Mouse (Mus musculus) liver, postnatal 0 days (tissue): ENCODE measurements around the gene Bcar3. TPM values are rescaled to one million over a fixed set of nuclear protein-coding genes. Genes with fewer than 3 reads are reported as not detected.

Source experiments
- ATAC-seq: fragments of 200-750 bp; cut with Nextera tagmentation; 2 replicates; pipeline ENCODE4 v1.8.0; 2017; ENCODE audit warnings: mild to moderate bottlenecking, moderate library complexity
- DNase-seq: peaks from one replicate; pipeline ENCODE4 v3.0.0-alpha.2; 2016
- H3K27ac ChIP-seq: fragments of 300-500 bp; sonication (generic); 2 replicates; pipeline ENCODE4 v1.5.1; 2014; ENCODE audit warnings: antibody characterized with exemption, moderate library complexity, mild to moderate bottlenecking, low read depth
- H3K27me3 ChIP-seq: fragments of 300-500 bp; sonication (generic); 2 replicates; pipeline ENCODE4 v1.6.1; 2014; ENCODE audit warnings: low read length, control low read depth, mixed read lengths; ENCODE audit not compliant: insufficient read depth
- H3K36me3 ChIP-seq: fragments of 300-500 bp; sonication (generic); replicated peaks from 2 replicates; pipeline ENCODE4 v1.6.1; 2014; ENCODE audit warnings: mild to moderate bottlenecking, control low read depth, low read length, moderate library complexity, mixed read lengths; ENCODE audit not compliant: insufficient read depth
- H3K4me1 ChIP-seq: fragments of 300-500 bp; sonication (generic); 2 replicates; pipeline ENCODE4 v1.6.1; 2014; ENCODE audit warnings: antibody characterized with exemption, mild to moderate bottlenecking, control low read depth; ENCODE audit not compliant: insufficient read depth
- H3K4me2 ChIP-seq: fragments of 300-500 bp; sonication (generic); 2 replicates; pipeline ENCODE4 v1.6.1; 2014; ENCODE audit warnings: low read depth, mild to moderate bottlenecking, low read length, moderate library complexity, mixed read lengths
- H3K4me3 ChIP-seq: fragments of 300-500 bp; sonication (generic); 2 replicates; pipeline ENCODE4 v1.5.1; 2014; ENCODE audit warnings: low read depth, low read length
- H3K9ac ChIP-seq: fragments of 300-500 bp; sonication (generic); replicated peaks from 2 replicates; pipeline ENCODE4 v1.6.1; 2014; ENCODE audit warnings: mild to moderate bottlenecking, moderate library complexity
- H3K9me3 ChIP-seq: fragments of 300-500 bp; sonication (generic); 2 replicates; pipeline ENCODE4 v1.6.1; 2016; ENCODE audit warnings: mild to moderate bottlenecking, control low read depth, low read length, mixed read lengths
- CTCF ChIP-seq: sonication (generic); IDR thresholded peaks from 2 replicates; pipeline ENCODE4 v1.5.1; 2016; ENCODE audit warnings: antibody characterized with exemption, low read depth
- EP300 ChIP-seq: IDR thresholded peaks from 2 replicates; pipeline ENCODE4 v1.6.1; 2016; ENCODE audit warnings: antibody characterized with exemption, low read depth, mild to moderate bottlenecking
- WGBS: fragments of 180-500 bp; shearing (Covaris S2); extraction: QIAGEN DNeasy Blood & Tissue Kit; methylation state at CpG from one replicate; pipeline ENCODE4 v1.1.7; 2014; ENCODE audit not compliant: insufficient replicate concordance; 5-methylcytosine and 5-hydroxymethylcytosine counted together
- polyA plus RNA-seq: library from polyadenylated mRNA; unstranded; fragments of >200 nt; fragmentation: Nextera tagmentation; extraction: Ambion mirVana; gene quantifications from 2 replicates; pipeline ENCODE4 v1.2.1, GENCODE M21; 2015

Bcar3 gene
- polyA plus RNA-seq, 1 experiment from 2014 or later, result 11.2 TPM

- Histone ChIP-seq H3K36me3 (no peaks in the 10 kb centered on the region), H3K4me2 (no peak overlapping the region), H3K27ac (no peak overlapping the region), H3K27me3 (no peaks in the 10 kb centered on the region), H3K9ac (no peak overlapping the region), H3K4me1 (no peaks in the 10 kb centered on the region), H3K4me3 (no peak overlapping the region), H3K9me3 (no peaks in the 10 kb centered on the region)
- WGBS, result 68% methylated on average over 12 of the region's 12 CpGs
- TF ChIP-seq EP300, result no peak
- TF ChIP-seq CTCF, result no peak
- ATAC-seq (peak; percentile 10; the same call in 1 of the 2 replicates), DNase-seq (no peak)
Measured at GRCm38 (mm10) chr3:122393836-122394374, 100.0 kb downstream of the Bcar3 start.

GRCm38 (mm10) chr3:122396957-122397356 lies 103.0 kb downstream of the Bcar3 start:
- Histone ChIP-seq H3K27ac (no peak overlapping the region), H3K4me1 (peaks cover 6% of the 10 kb centered on the region), H3K9me3 (no peaks in the 10 kb centered on the region), H3K4me2 (no peak overlapping the region), H3K36me3 (no peaks in the 10 kb centered on the region), H3K27me3 (no peaks in the 10 kb centered on the region), H3K4me3 (no peak overlapping the region), H3K9ac (no peak overlapping the region)
- TF ChIP-seq CTCF (no peak), EP300 (no peak)
- WGBS, result 98% methylated on average over 4 of the region's 4 CpGs
- DNase-seq (no peak), ATAC-seq (no peak)

GRCm38 (mm10) chr3:122397401-122397800 lies 103.5 kb downstream of the Bcar3 start:
- 56% methylated on average over 7 of the region's 7 CpGs for WGBS
- H3K4me3 ChIP-seq, result no peak overlapping the region
- no peaks in the 10 kb centered on the region for H3K9me3 ChIP-seq
- H3K36me3 ChIP-seq, result no peaks in the 10 kb centered on the region
- H3K4me2 ChIP-seq, result no peak overlapping the region
- H3K9ac ChIP-seq, result no peak overlapping the region
- H3K4me1 ChIP-seq, result peaks cover 9% of the 10 kb centered on the region
- no peak overlapping the region for H3K27ac ChIP-seq
- no peak for DNase-seq
- H3K27me3 ChIP-seq, result no peaks in the 10 kb centered on the region
- no peak for ATAC-seq
- no peak for TF ChIP-seq CTCF
- no peak for TF ChIP-seq EP300

DNA sequence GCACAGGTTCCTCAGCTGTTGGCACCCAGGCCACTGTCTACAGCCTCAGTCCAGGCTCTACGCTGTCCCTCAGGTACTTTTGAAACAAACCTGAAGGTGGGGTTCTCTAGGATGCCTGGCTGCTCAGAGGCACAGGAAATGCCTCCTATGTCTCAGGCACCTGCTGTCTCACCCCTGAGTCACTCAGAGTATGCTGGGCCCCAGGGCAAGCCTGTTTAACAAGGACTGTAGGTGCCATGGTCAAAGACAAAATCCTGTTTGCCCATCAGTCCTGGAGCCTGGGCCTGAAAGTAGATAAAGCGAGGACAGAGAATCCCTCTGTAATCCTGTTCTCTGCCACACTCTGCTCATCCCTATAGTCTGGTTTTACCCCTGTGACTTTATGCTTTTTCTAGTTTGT lies 107.1 kb downstream of the Bcar3 start:
- ATAC-seq, result no peak
- H3K27me3 ChIP-seq, result no peaks in the 10 kb centered on the region

GRCm38 (mm10) chr3:122402143-122402542 lies 108.2 kb downstream of the Bcar3 start:
- Histone ChIP-seq H3K9me3 (no peaks in the 10 kb centered on the region), H3K36me3 (no peaks in the 10 kb centered on the region), H3K4me3 (no peak overlapping the region), H3K27me3 (no peaks in the 10 kb centered on the region), H3K4me2 (0 out of 2 replicates have a peak overlapping the region, but pooled peaks have one; percentile 11), H3K4me1 (peaks cover 9% of the 10 kb centered on the region), H3K9ac (no peak overlapping the region), H3K27ac (no peak overlapping the region)
- ATAC-seq (no peak), DNase-seq (no peak)
- 49% methylated on average over 5 of the region's 5 CpGs for WGBS
- TF ChIP-seq CTCF (no peak), EP300 (no peak)

More for the DNA sequence above, 107.1 kb downstream of the Bcar3 start:
- DNase-seq, result no peak
- no peak overlapping the region for H3K4me3 ChIP-seq
- no peak overlapping the region for H3K4me2 ChIP-seq
- no peaks in the 10 kb centered on the region for H3K36me3 ChIP-seq
- no peaks in the 10 kb centered on the region for H3K9me3 ChIP-seq
- no peak overlapping the region for H3K27ac ChIP-seq
- no peak for TF ChIP-seq EP300
- no peak for TF ChIP-seq CTCF
- whole genome bisulfite sequencing, result 84% methylated on average over 2 of the region's 2 CpGs
- H3K4me1 ChIP-seq, result peaks cover 9% of the 10 kb centered on the region
- no peak overlapping the region for H3K9ac ChIP-seq

GRCm38 (mm10) chr3:122403860-122404557 lies 110.1 kb downstream of the Bcar3 start:
- H3K4me3 ChIP-seq, result no peak overlapping the region
- no peak for DNase-seq
- peak overlapping the region; percentile 44; the same call in 1 of the 2 replicates for H3K27ac ChIP-seq
- TF ChIP-seq CTCF (no peak), EP300 (no peak)
- H3K36me3 ChIP-seq, result no peaks in the 10 kb centered on the region
- H3K9ac ChIP-seq, result no peak overlapping the region
- ATAC-seq, result peak; percentile 16; the same call in 1 of the 2 replicates
- no peaks in the 10 kb centered on the region for H3K9me3 ChIP-seq
- H3K4me1 ChIP-seq, result peaks cover 9% of the 10 kb centered on the region
- WGBS, result 55% methylated on average over 9 of the region's 9 CpGs
- no peaks in the 10 kb centered on the region for H3K27me3 ChIP-seq
- H3K4me2 ChIP-seq, result no peak overlapping the region
